Mouse (Mus musculus) testis, adult 2 months (tissue): ENCODE measurements around the gene Hoxa7. TPM values are rescaled to one million over a fixed set of nuclear protein-coding genes. Genes with fewer than 3 reads are reported as not detected.
A peak's percentile ranks its signal among the peaks of the same experiment; 100 is the strongest.

Experiments
- H3K27ac ChIP-seq: fragments of 200-500 bp; 2 replicates; pipeline ENCODE4 v1.5.1; 2012; ENCODE audit warnings: low read depth, low read length; ENCODE audit not compliant: control insufficient read depth, insufficient read depth
- H3K27me3 ChIP-seq: fragments of 200-500 bp; 2 replicates; pipeline ENCODE4 v1.6.1; 2012; ENCODE audit warnings: mild to moderate bottlenecking, low read length, moderate library complexity; ENCODE audit not compliant: control insufficient read depth, insufficient read depth
- H3K36me3 ChIP-seq: fragments of 200-500 bp; 2 replicates; pipeline ENCODE4 v1.6.1; 2012; ENCODE audit warnings: mild to moderate bottlenecking, low read length; ENCODE audit not compliant: control insufficient read depth, insufficient read depth
- H3K4me1 ChIP-seq: fragments of 200-500 bp; 2 replicates; pipeline ENCODE4 v1.6.1; 2012; ENCODE audit warnings: low read length; ENCODE audit not compliant: control insufficient read depth, insufficient read depth
- H3K4me3 ChIP-seq: fragments of 200-500 bp; 2 replicates; pipeline ENCODE4 v1.5.1; 2012; ENCODE audit warnings: low read depth, mild to moderate bottlenecking, low read length, moderate library complexity, mixed read lengths; ENCODE audit not compliant: control insufficient read depth
- CTCF ChIP-seq: fragments of 200-500 bp; IDR thresholded peaks from 2 replicates; pipeline ENCODE4 v1.5.1; 2012; ENCODE audit warnings: low read depth, mild to moderate bottlenecking, inconsistent platforms, low read length, moderate library complexity; ENCODE audit not compliant: control insufficient read depth, insufficient read depth, insufficient replicate concordance
- POLR2A ChIP-seq: fragments of 200-500 bp; IDR thresholded peaks from 2 replicates; pipeline ENCODE4 v1.6.1; 2012; ENCODE audit warnings: low read depth, mild to moderate bottlenecking, inconsistent platforms, low read length, moderate library complexity; ENCODE audit not compliant: control insufficient read depth
- polyA plus RNA-seq: library from polyadenylated mRNA; depleted of rRNA; stranded (reverse); fragments of >200 nt; gene quantifications from 2 replicates; pipeline ENCODE4 v1.2.3, GENCODE M21; 2012

Gene Hoxa7
- polyA plus RNA-seq, 1 experiment: 0.72 TPM

GRCm38 (mm10) chr6:52241001-52241621 lies 19.5 kb upstream of the Hoxa7 start:
- Histone ChIP-seq H3K27ac (no peak overlapping the region), H3K27me3 (peaks cover 18% of the 10 kb centered on the region), H3K4me1 (peaks cover 3% of the 10 kb centered on the region; the same call in 1 of the 2 replicates), H3K36me3 (no peaks in the 10 kb centered on the region), H3K4me3 (no peak overlapping the region)
- TF ChIP-seq POLR2A: no peak
- no peak for TF ChIP-seq CTCF

DNA sequence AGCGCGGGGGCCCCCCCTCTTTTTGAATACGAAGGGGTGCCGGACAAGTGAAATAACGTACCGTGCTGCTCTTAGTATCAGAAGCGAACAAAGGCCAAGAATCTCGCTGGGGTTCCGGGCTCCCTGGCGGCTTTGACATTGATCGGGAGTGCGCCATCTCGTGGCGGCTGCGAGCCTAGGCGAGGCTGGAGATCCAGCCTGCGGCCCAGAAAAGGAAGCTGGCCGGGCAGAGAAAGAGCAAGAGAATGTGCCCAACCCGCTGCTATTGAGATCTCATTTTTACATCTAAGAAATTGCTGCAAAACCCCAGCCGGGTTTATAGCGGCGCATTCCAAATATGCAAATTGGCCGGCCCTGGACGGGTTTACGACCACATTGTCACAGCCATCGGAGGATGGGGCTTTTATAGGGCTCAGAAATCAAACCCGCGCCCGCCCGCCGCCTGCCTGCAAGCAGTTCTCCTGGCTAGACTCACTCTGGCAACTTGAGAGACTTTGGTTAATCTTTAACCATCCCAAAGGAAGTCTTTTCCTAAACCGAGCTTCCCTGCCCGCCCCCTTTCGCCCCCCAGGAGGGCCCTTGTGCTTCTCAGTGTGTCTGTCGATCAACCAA lies 18.8 kb upstream of the Hoxa7 start, which contains the start of gene Hoxa10:
Gene Hoxa10, minus strand, starts transcription at position 466 of the 612 bp plus-strand sequence.
- Histone ChIP-seq H3K4me1 (peaks cover 3% of the 10 kb centered on the region; the same call in 1 of the 2 replicates), H3K36me3 (no peaks in the 10 kb centered on the region), H3K4me3 (peak within 1 kb of the TSS; percentile 44), H3K27ac (no peak within 1 kb of the TSS), H3K27me3 (peaks cover 16% of the 10 kb centered on the region)
- TF ChIP-seq POLR2A (no peak), CTCF (peak; percentile 68)

GRCm38 (mm10) chr6:52239625-52240388 lies 18.2 kb upstream of the Hoxa7 start:
- Histone ChIP-seq H3K36me3 (no peaks in the 10 kb centered on the region), H3K27ac (no peak overlapping the region), H3K4me1 (peaks cover 3% of the 10 kb centered on the region; the same call in 1 of the 2 replicates), H3K27me3 (peaks cover 13% of the 10 kb centered on the region), H3K4me3 (peak overlapping the region; percentile 44)
- TF ChIP-seq CTCF (no peak), POLR2A (no peak)

DNA sequence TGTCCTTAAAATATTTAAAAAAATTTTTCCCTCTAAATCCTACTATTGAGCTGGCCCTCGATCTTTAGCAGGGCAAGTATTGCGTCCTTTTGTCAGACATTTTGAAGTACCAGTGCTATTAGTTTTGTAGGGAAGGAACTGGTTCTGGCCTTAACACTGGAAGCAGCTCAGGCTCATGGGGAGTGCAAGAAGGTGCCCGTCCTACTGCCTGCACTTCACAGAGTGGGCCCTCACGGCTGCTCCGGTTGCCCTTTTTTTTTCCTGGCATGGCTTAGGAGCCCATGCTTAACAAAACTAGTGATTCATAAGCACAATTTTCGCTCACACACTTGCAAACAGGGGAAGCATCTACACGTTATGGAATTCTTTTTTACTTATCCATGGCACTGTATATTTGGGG lies 17.3 kb upstream of the Hoxa7 start:
- Histone ChIP-seq H3K4me3 (no peak overlapping the region), H3K27me3 (peaks cover 14% of the 10 kb centered on the region), H3K27ac (no peak overlapping the region), H3K4me1 (peaks cover 6% of the 10 kb centered on the region), H3K36me3 (no peaks in the 10 kb centered on the region)
- no peak for TF ChIP-seq CTCF
- TF ChIP-seq POLR2A: no peak

DNA sequence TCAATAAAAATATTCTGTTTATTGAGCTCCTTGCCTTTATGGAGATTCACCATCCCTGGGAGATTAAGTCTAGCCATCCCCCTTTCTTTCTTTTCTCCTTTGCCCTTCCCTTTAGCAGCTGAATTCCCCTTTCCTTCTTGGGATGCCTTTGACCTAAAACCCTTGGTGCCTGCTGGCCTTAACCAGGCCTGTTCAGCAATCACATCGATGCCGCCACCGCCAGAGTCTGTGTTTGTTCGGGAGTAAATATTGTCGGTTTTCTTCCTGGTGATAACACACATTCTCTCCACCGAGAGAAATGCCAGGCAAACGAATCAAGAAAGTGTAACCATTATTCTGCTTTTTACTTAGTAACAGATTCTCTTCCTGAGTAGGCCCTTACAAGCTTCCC lies 16.5 kb upstream of the Hoxa7 start:
- no peaks in the 10 kb centered on the region for H3K36me3 ChIP-seq
- TF ChIP-seq POLR2A (no peak), CTCF (no peak)
- H3K27me3 ChIP-seq: peaks cover 10% of the 10 kb centered on the region
- H3K27ac ChIP-seq: no peak overlapping the region
- no peak overlapping the region for H3K4me3 ChIP-seq
- H3K4me1 ChIP-seq: peaks cover 3% of the 10 kb centered on the region

GRCm38 (mm10) chr6:52237346-52238154 lies 15.9 kb upstream of the Hoxa7 start:
- Histone ChIP-seq H3K4me1 (peaks cover 3% of the 10 kb centered on the region), H3K36me3 (no peaks in the 10 kb centered on the region), H3K4me3 (no peak overlapping the region), H3K27me3 (peaks cover 14% of the 10 kb centered on the region), H3K27ac (no peak overlapping the region)
- TF ChIP-seq POLR2A (no peak), CTCF (no peak)

DNA sequence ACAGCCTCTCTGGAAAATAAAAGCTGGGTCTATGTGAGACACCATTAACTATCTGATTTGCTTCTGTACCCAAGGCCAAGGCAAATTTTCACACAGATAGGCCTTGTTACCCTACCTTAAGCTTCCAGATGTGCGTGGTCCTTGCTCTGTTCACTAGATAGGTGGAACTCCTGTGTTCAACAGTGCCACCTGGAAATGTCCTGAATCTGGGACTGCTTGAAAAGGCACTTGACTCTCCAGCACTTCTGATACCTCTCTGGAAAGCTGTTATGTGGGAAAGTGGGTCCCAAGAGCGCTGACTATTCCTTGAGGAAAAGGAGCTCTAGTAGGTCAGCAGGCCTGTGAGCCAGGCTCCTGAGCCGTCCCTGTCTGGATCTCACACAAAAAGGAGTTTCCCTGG lies 15.2 kb upstream of the Hoxa7 start:
- H3K36me3 ChIP-seq: no peaks in the 10 kb centered on the region
- no peak overlapping the region for H3K4me3 ChIP-seq
- no peak overlapping the region for H3K27ac ChIP-seq
- peaks cover 18% of the 10 kb centered on the region for H3K27me3 ChIP-seq
- peaks cover 3% of the 10 kb centered on the region for H3K4me1 ChIP-seq
- TF ChIP-seq POLR2A (no peak), CTCF (no peak)
